Mouse (Mus musculus): Measurements from ENCODE around the gene Psmd3. TPM values are rescaled to one million over a fixed set of nuclear protein-coding genes. Genes with fewer than 3 reads are reported as not detected.

The Psmd3 gene
- polyA plus RNA-seq, 1 experiment from 2014 or later = 208 TPM

GRCm38 (mm10) chr11:98741622-98742396 lies 59.5 kb downstream of the Psmd3 start:
- ATAC-seq (replicated peaks; ENCODE audit: low FRiP score) (peak; percentile 83), DNase-seq (ENCODE audit: low spot score) (peak; percentile 92)
- H3K27me3 ChIP-seq (ENCODE audit: control insufficient read depth, insufficient read depth, low read length) = no peaks in the 10 kb centered on the region
- H3K9me3 ChIP-seq (ENCODE audit: control insufficient read depth, low read length) = no peaks in the 10 kb centered on the region
- H3K4me2 ChIP-seq (ENCODE audit: low read depth, low read length, severe bottlenecking) = peak overlapping the region; percentile 79
- H3K36me3 ChIP-seq (ENCODE audit: control insufficient read depth, insufficient read depth, low read length) = no peaks in the 10 kb centered on the region
- peak overlapping the region; percentile 87 for H3K9ac ChIP-seq (ENCODE audit: low read length)
- WGBS = under 1% methylated on average over 58 of the region's 86 CpGs
- peak overlapping the region; percentile 93 for H3K27ac ChIP-seq (ENCODE audit: low read depth, low read length)
- H3K4me1 ChIP-seq (replicated peaks; ENCODE audit: control insufficient read depth, insufficient read depth, low read length) = peaks cover 42% of the 10 kb centered on the region
- H3K4me3 ChIP-seq (ENCODE audit: low read depth, low read length) = peak overlapping the region; percentile 79

GRCm38 (mm10) chr11:98742397-98743291 lies 60.3 kb downstream of the Psmd3 start:
- ATAC-seq (replicated peaks; ENCODE audit: low FRiP score) (peak; percentile 15), DNase-seq (ENCODE audit: low spot score) (peak; percentile 58)
- H3K27me3 ChIP-seq (ENCODE audit: control insufficient read depth, insufficient read depth, low read length) = no peaks in the 10 kb centered on the region
- H3K36me3 ChIP-seq (ENCODE audit: control insufficient read depth, insufficient read depth, low read length) = no peaks in the 10 kb centered on the region
- peak overlapping the region; percentile 93 for H3K27ac ChIP-seq (ENCODE audit: low read depth, low read length)
- WGBS = 7% methylated on average over 13 of the region's 21 CpGs
- peak overlapping the region; percentile 87 for H3K9ac ChIP-seq (ENCODE audit: low read length)
- H3K4me3 ChIP-seq (ENCODE audit: low read depth, low read length) = peak overlapping the region; percentile 79
- H3K9me3 ChIP-seq (ENCODE audit: control insufficient read depth, low read length) = no peaks in the 10 kb centered on the region
- H3K4me1 ChIP-seq (replicated peaks; ENCODE audit: control insufficient read depth, insufficient read depth, low read length) = peaks cover 49% of the 10 kb centered on the region
- peak overlapping the region; percentile 79 for H3K4me2 ChIP-seq (ENCODE audit: low read depth, low read length, severe bottlenecking)

GRCm38 (mm10) chr11:98743655-98744345 lies 61.4 kb downstream of the Psmd3 start:
- H3K9me3 ChIP-seq (ENCODE audit: control insufficient read depth, low read length) = no peaks in the 10 kb centered on the region
- H3K27me3 ChIP-seq (ENCODE audit: control insufficient read depth, insufficient read depth, low read length) = no peaks in the 10 kb centered on the region
- peak overlapping the region; percentile 44 for H3K9ac ChIP-seq (ENCODE audit: low read length)
- 9% methylated on average over 9 of the region's 9 CpGs for WGBS
- no peaks in the 10 kb centered on the region for H3K36me3 ChIP-seq (ENCODE audit: control insufficient read depth, insufficient read depth, low read length)
- H3K4me2 ChIP-seq (ENCODE audit: low read depth, low read length, severe bottlenecking) = peak overlapping the region; percentile 79
- DNase-seq (ENCODE audit: low spot score) (peak; percentile 71), ATAC-seq (replicated peaks; ENCODE audit: low FRiP score) (no peak)
- peak overlapping the region; percentile 93 for H3K27ac ChIP-seq (ENCODE audit: low read depth, low read length)
- peaks cover 60% of the 10 kb centered on the region for H3K4me1 ChIP-seq (replicated peaks; ENCODE audit: control insufficient read depth, insufficient read depth, low read length)
- peak overlapping the region; percentile 79 for H3K4me3 ChIP-seq (ENCODE audit: low read depth, low read length)

GRCm38 (mm10) chr11:98744456-98745019 lies 62.2 kb downstream of the Psmd3 start:
- H3K9me3 ChIP-seq (ENCODE audit: control insufficient read depth, low read length) = no peaks in the 10 kb centered on the region
- H3K27me3 ChIP-seq (ENCODE audit: control insufficient read depth, insufficient read depth, low read length) = no peaks in the 10 kb centered on the region
- no peaks in the 10 kb centered on the region for H3K36me3 ChIP-seq (ENCODE audit: control insufficient read depth, insufficient read depth, low read length)
- H3K4me1 ChIP-seq (replicated peaks; ENCODE audit: control insufficient read depth, insufficient read depth, low read length) = peaks cover 67% of the 10 kb centered on the region
- peak overlapping the region; percentile 79 for H3K4me2 ChIP-seq (ENCODE audit: low read depth, low read length, severe bottlenecking)
- ATAC-seq (replicated peaks; ENCODE audit: low FRiP score) (no peak), DNase-seq (ENCODE audit: low spot score) (no peak)
- H3K9ac ChIP-seq (ENCODE audit: low read length) = peak overlapping the region; percentile 44
- peak overlapping the region; percentile 79 for H3K4me3 ChIP-seq (ENCODE audit: low read depth, low read length)
- WGBS = 37% methylated on average over 7 of the region's 7 CpGs
- peak overlapping the region; percentile 93; the same call in 1 of the 2 replicates for H3K27ac ChIP-seq (ENCODE audit: low read depth, low read length)

Other genes starting within 250 kb of the Psmd3 start
- gene Mien1, start 243.6 kb upstream of the Psmd3 start, polyA plus RNA-seq (2014; fragmentation: Nextera tagmentation; extraction: Ambion mirVana) = 111 and 112 TPM in 2 replicates
- gene Grb7, start 236.2 kb upstream of the Psmd3 start, polyA plus RNA-seq (2014; fragmentation: Nextera tagmentation; extraction: Ambion mirVana) = 1.8 and 1.9 TPM in 2 replicates
- 0.08 TPM in 1 of 2 replicates, not detected in the other for gene Ikzf3, start 136.5 kb upstream of the Psmd3 start, polyA plus RNA-seq (2014; fragmentation: Nextera tagmentation; extraction: Ambion mirVana)
- gene Zpbp2, start 131.5 kb upstream of the Psmd3 start, polyA plus RNA-seq (2014; fragmentation: Nextera tagmentation; extraction: Ambion mirVana) = 0.21 TPM in 2 replicates
- 8.6 and 11.2 TPM in 2 replicates for gene Ormdl3, start 95.2 kb upstream of the Psmd3 start, polyA plus RNA-seq (2014; fragmentation: Nextera tagmentation; extraction: Ambion mirVana)
- gene Lrrc3c, start 84.3 kb upstream of the Psmd3 start, polyA plus RNA-seq (2014; fragmentation: Nextera tagmentation; extraction: Ambion mirVana) = not detected in 2 replicates
- gene Gm12355, start 56.9 kb upstream of the Psmd3 start, polyA plus RNA-seq (2014; fragmentation: Nextera tagmentation; extraction: Ambion mirVana) = 0.96 and 1.5 TPM in 2 replicates
- gene Gsdma3, start 56.2 kb upstream of the Psmd3 start, polyA plus RNA-seq (2014; fragmentation: Nextera tagmentation; extraction: Ambion mirVana) = not detected in 2 replicates
- gene Gsdma2, start 35.8 kb upstream of the Psmd3 start, polyA plus RNA-seq (2014; fragmentation: Nextera tagmentation; extraction: Ambion mirVana) = not detected in 2 replicates
- gene Gsdma, start 18.2 kb upstream of the Psmd3 start, polyA plus RNA-seq (2014; fragmentation: Nextera tagmentation; extraction: Ambion mirVana) = not detected in 2 replicates
- gene Csf3, start 18.7 kb downstream of the Psmd3 start, polyA plus RNA-seq (2014; fragmentation: Nextera tagmentation; extraction: Ambion mirVana) = not detected in 2 replicates
- gene Med24, start 46.9 kb downstream of the Psmd3 start, polyA plus RNA-seq (2014; fragmentation: Nextera tagmentation; extraction: Ambion mirVana) = 75.9 and 76.6 TPM in 2 replicates
- 35.9 and 36.9 TPM in 2 replicates for gene Thra, start 58.1 kb downstream of the Psmd3 start, polyA plus RNA-seq (2014; fragmentation: Nextera tagmentation; extraction: Ambion mirVana)
- gene Nr1d1, start 92.8 kb downstream of the Psmd3 start, polyA plus RNA-seq (2014; fragmentation: Nextera tagmentation; extraction: Ambion mirVana) = 1.0 and 1.6 TPM in 2 replicates
- gene Msl1, start 113.0 kb downstream of the Psmd3 start, polyA plus RNA-seq (2014; fragmentation: Nextera tagmentation; extraction: Ambion mirVana) = 24.0 and 28.4 TPM in 2 replicates
- 59.9 and 63.2 TPM in 2 replicates for gene Casc3, start 122.4 kb downstream of the Psmd3 start, polyA plus RNA-seq (2014; fragmentation: Nextera tagmentation; extraction: Ambion mirVana)
- 2.0 and 2.5 TPM in 2 replicates for gene Rapgefl1, start 154.2 kb downstream of the Psmd3 start, polyA plus RNA-seq (2014; fragmentation: Nextera tagmentation; extraction: Ambion mirVana)
- 5.5 and 6.3 TPM in 2 replicates for gene Wipf2, start 181.1 kb downstream of the Psmd3 start, polyA plus RNA-seq (2014; fragmentation: Nextera tagmentation; extraction: Ambion mirVana)
- gene Cdc6, start 225.2 kb downstream of the Psmd3 start, polyA plus RNA-seq (2014; fragmentation: Nextera tagmentation; extraction: Ambion mirVana) = 52.8 and 54.7 TPM in 2 replicates
- gene Rara, start 245.3 kb downstream of the Psmd3 start, polyA plus RNA-seq (2014; fragmentation: Nextera tagmentation; extraction: Ambion mirVana) = 23.3 and 25.2 TPM in 2 replicates